Mouse (Mus musculus) olfactory bulb, adult 2 months (tissue): ENCODE results near the gene Tsc2. TPM values are rescaled to one million over a fixed set of nuclear protein-coding genes. Genes with fewer than 3 reads are reported as not detected.
A peak's percentile ranks its signal among the peaks of the same experiment; 100 is the strongest.

Experiments
- H3K27ac ChIP-seq: fragments of 200-500 bp; 2 replicates; pipeline ENCODE4 v1.5.1; 2012; ENCODE audit warnings: low read depth, low read length; ENCODE audit not compliant: insufficient read depth
- H3K4me1 ChIP-seq: fragments of 200-500 bp; 2 replicates; pipeline ENCODE4 v1.6.1; 2012; ENCODE audit warnings: low read length; ENCODE audit not compliant: control insufficient read depth, insufficient read depth
- H3K4me3 ChIP-seq: fragments of 200-500 bp; 2 replicates; pipeline ENCODE4 v1.5.1; 2012; ENCODE audit warnings: mild to moderate bottlenecking, low read depth, low read length, moderate library complexity; ENCODE audit not compliant: insufficient read depth
- CTCF ChIP-seq: fragments of 200-500 bp; IDR thresholded peaks from 2 replicates; pipeline ENCODE4 v1.5.1; 2012; ENCODE audit warnings: low read depth, mild to moderate bottlenecking, low read length, moderate library complexity; ENCODE audit not compliant: insufficient read depth
- POLR2A ChIP-seq: fragments of 200-500 bp; IDR thresholded peaks from 2 replicates; pipeline ENCODE4 v1.6.1; 2012; ENCODE audit warnings: mild to moderate bottlenecking, low read depth, low read length, moderate library complexity; ENCODE audit not compliant: insufficient read depth
- WGBS: fragments of 180-500 bp; shearing (Covaris S2); methylation state at CpG from one replicate; pipeline ENCODE4 v1.1.7; 2018; 5-methylcytosine and 5-hydroxymethylcytosine counted together
- polyA plus RNA-seq: library from polyadenylated mRNA; stranded (reverse); fragments of >200 nt; gene quantifications from 2 replicates; pipeline ENCODE4 v1.2.4, GENCODE M21; 2012; ENCODE audit warnings: low replicate concordance; ENCODE audit not compliant: missing spikeins, insufficient read depth, insufficient read length

Tsc2 gene
- polyA plus RNA-seq: 286 TPM in 1 of 2 replicates, not detected in the other

DNA sequence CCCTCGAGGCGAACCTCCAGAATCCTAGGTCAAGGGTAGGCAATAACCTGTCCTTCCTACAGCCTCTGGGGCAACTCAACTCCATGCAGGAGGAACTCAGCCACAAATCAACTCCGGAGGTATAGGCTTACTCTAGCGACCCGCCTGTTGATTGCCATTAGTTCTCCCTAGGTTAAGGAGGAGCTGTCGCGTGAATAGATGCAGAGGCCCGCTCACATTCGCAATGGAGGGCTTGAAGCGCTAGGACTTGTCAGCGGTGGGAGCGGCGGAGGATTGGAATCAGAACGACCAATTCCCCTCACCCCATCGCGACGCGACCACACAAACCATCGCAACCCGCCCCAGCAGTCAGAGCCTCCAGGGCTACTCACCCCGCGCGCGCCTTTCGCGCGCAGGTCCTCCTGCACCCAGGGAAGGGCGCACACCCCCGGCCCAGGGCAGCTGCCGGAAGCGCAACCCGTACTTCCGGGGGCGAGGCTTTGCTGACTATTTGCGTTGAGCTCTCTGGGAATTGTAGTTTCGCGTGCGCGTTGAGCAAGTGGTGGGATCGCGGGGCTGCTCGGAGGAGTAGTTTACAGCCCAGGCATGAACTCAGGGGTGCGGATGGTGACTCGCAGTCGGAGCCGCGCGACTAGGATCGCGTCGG, at the start of gene Tsc2, which contains the start of gene Nthl1:
TSS of gene Tsc2 (minus strand) at position 464 of the 646 bp plus-strand sequence.
TSS of gene Nthl1 (plus strand) at position 514 of the 646 bp plus-strand sequence.
- WGBS: 2% methylated on average over 51 of the region's 51 CpGs
- H3K4me1 ChIP-seq: peaks cover 33% of the 10 kb centered on the region
- H3K4me3 ChIP-seq: peak within 1 kb of the TSS; percentile 59
- H3K27ac ChIP-seq: peak within 1 kb of the TSS; percentile 12
- no peak for TF ChIP-seq CTCF
- peak; percentile 60 for TF ChIP-seq POLR2A

DNA sequence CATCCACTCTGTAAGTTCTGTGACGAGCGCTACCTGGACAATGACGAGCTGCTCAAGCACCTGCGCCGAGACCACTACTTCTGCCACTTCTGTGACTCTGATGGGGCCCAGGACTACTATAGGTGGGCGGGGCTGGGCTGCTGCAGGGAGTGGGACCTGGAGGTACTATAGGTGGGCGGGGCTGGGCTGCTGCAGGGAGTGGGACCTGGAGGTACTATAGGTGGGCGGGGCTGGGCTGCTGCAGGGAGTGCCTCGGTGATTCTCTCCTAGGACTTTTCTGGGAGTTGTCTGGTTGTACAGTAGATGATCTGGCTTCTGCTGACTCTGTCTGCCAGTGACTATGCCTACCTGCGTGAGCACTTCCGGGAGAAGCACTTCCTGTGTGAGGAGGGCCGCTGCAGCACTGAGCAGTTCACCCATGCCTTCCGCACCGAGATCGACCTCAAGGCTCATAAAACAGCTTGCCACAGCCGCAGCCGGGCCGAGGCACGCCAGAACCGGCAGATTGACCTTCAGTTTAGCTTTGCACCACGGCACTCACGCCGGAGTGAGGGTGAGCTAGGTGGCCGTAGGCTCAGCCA, 45.2 kb upstream of the Tsc2 start:
- no peak for TF ChIP-seq CTCF
- no peak for TF ChIP-seq POLR2A
- Histone ChIP-seq H3K4me3 (no peak overlapping the region), H3K27ac (no peak overlapping the region), H3K4me1 (peaks cover 15% of the 10 kb centered on the region)
- 93% methylated on average over 24 of the region's 24 CpGs for WGBS

DNA sequence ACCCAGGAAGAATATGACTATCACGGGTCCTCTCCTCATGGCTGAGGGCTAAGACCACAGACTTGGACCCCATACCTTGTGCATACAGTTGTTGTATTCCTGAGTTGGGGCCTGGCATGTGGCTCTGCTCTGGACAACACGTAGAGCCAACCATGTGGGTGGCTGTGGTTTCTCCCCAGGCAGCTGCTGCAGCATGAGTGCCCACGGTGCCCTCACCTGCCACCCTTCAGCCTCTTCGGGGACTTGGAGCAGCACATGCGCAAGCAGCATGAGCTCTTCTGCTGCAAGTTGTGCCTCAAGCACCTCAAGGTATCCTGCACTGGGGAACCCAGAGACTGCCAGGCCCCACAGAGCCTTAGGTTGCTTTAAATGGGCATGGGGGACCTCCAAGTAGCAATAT, 44.4 kb upstream of the Tsc2 start:
- WGBS: 94% methylated on average over 5 of the region's 5 CpGs
- no peak overlapping the region for H3K27ac ChIP-seq
- H3K4me1 ChIP-seq: peaks cover 21% of the 10 kb centered on the region
- no peak overlapping the region for H3K4me3 ChIP-seq
- TF ChIP-seq CTCF: no peak
- no peak for TF ChIP-seq POLR2A

DNA sequence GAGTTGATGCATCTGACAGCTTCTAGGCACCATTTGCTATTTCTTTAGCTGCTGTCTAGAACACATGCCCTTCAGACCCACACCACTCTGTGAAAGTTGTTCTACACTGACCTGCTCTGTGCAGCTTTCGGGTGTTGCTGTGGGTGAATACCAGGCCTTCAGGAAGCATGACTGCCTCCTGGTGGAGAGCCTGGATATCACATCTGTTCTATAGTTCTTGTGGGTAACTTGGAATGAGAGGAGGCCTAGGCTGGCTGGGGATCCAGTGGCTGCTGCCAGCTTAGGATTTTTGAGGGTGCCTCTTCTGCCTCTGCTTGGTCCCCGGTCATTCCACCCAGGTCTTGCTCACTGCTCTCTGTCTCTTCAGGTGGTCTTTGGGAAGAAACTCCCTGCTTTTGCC, 43.8 kb upstream of the Tsc2 start:
- H3K4me1 ChIP-seq: peaks cover 24% of the 10 kb centered on the region
- 37% methylated on average over 2 of the region's 2 CpGs for WGBS
- no peak; the same call in 1 of the 2 replicates for TF ChIP-seq CTCF
- TF ChIP-seq POLR2A: no peak
- H3K4me3 ChIP-seq: no peak overlapping the region
- H3K27ac ChIP-seq: no peak overlapping the region

DNA sequence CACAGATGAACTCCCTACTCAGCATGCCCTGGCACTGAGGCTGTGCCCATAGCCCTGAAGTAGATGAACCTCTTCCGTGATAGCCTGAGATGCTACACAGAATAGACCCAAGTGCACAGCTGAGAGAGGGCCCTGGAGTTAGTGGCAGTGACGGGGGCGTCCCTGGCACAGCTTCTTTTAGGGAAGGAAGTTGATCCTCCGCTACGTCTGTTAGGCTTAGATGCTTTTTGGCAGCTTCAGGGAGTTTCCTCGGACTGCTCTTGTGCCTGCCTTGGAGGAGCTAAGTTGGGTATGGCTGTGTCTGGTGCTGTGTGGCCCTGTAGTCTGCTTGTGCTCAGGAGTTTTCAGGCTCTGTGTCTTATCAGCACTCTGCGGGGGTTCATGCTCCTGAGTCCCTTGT, 41.8 kb upstream of the Tsc2 start:
- Histone ChIP-seq H3K27ac (no peak overlapping the region), H3K4me3 (no peak overlapping the region), H3K4me1 (peaks cover 26% of the 10 kb centered on the region)
- 53% methylated on average over 7 of the region's 7 CpGs for WGBS
- TF ChIP-seq POLR2A (no peak), CTCF (no peak)

DNA sequence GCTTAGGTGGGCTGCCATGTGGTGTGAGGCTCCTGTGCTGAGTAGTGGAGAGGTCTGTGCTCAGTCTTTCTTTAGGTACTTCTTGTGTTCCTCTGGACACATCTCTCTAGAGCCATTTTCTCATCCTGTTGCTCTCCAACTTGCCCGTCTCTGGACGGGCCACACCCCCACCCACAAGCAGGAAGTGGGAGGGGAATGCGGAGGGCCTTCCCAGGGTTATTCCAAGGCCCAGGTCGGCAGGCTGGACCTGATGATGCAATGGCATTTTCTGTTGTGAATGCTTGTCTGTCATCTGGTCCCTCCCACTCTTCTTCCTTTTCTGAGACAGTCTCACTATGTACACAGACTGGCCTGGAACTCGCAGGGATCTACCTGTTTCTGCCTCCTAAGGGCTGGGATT, 39.7 kb upstream of the Tsc2 start:
- H3K27ac ChIP-seq: no peak overlapping the region
- H3K4me1 ChIP-seq: peaks cover 26% of the 10 kb centered on the region
- H3K4me3 ChIP-seq: no peak overlapping the region
- 32% methylated on average over 5 of the region's 5 CpGs for WGBS
- TF ChIP-seq CTCF (no peak), POLR2A (no peak)

DNA sequence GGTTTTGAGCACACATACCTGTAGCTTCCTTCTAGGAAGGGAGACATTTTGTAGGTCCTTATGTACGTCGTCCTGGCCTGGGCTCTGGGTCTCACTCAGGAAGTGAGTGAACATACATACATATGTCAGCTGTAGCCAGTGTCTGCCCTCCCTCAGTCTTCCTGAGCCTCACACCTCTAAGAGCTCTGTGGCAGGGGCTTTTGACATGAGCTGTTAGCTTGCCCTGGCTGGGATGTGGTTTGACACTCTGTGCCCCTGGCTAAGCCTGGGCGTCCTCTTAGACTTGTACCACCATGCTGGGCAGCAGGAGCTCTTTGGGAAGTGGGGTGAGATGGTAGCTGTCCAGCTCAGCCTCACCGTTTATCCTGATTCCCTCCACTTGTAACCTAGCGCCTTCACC, 38.9 kb upstream of the Tsc2 start:
- TF ChIP-seq POLR2A: no peak
- no peak for TF ChIP-seq CTCF
- peaks cover 26% of the 10 kb centered on the region for H3K4me1 ChIP-seq
- whole genome bisulfite sequencing: 68% methylated on average over 5 of the region's 5 CpGs
- H3K27ac ChIP-seq: no peak overlapping the region
- no peak overlapping the region for H3K4me3 ChIP-seq

DNA sequence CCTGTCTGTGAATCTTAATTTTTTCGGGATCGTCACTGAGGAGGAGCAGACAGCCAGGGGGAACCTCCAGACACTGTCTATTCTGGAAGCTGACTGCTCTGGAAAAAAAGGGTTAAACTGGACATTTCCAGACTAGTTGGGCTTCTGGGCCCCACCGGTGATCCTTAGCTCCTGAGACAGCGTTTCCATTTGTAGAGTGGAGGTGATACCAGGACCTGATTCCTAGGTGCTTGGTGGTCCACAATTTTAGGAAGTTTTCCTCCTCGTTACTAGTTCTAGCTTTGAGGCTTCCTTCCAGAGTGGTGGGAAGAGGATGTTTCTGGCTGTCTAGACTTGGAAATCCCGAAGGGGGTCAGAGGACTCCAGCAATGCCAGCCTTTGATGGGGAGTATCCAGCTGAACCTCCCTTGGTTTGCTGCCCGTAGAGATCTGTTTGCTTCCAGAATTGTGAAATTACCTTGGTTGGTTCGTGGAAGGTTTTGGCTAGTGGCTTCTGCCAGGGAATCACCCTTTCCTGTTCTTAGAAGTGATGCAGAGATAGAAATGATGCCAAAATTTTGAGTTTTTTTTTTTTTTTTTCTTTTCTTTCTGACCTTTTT, 37.9 kb upstream of the Tsc2 start:
- TF ChIP-seq CTCF: no peak
- no peak for TF ChIP-seq POLR2A
- Histone ChIP-seq H3K4me3 (peak overlapping the region; percentile 81), H3K4me1 (peaks cover 23% of the 10 kb centered on the region), H3K27ac (no peak overlapping the region)
- WGBS: 3% methylated on average over 8 of the region's 8 CpGs
